Mouse (Mus musculus) midbrain, postnatal 0 days (tissue): Measurements from ENCODE around the gene Itga7. TPM values are rescaled to one million over a fixed set of nuclear protein-coding genes. Genes with fewer than 3 reads are reported as not detected.

Source experiments
- ATAC-seq: fragments of 200-750 bp; cut with Nextera tagmentation; 2 replicates; pipeline ENCODE4 v1.8.0; 2017; ENCODE audit warnings: moderate number of reproducible peaks, mild to moderate bottlenecking, moderate TSS enrichment, moderate library complexity; ENCODE audit not compliant: low FRiP score
- DNase-seq: peaks from one replicate; pipeline ENCODE4 v3.0.0-alpha.2; 2015; ENCODE audit warnings: low spot score
- H3K27ac ChIP-seq: fragments of 300-500 bp; sonication (generic); 2 replicates; pipeline ENCODE4 v1.5.1; 2014; ENCODE audit warnings: low read depth, mild to moderate bottlenecking, low read length, mixed read lengths
- H3K27me3 ChIP-seq: fragments of 300-500 bp; sonication (generic); 2 replicates; pipeline ENCODE4 v1.6.1; 2014; ENCODE audit warnings: low read length, control low read depth, mixed read lengths; ENCODE audit not compliant: insufficient read depth
- H3K36me3 ChIP-seq: fragments of 300-500 bp; sonication (generic); 2 replicates; pipeline ENCODE4 v1.6.1; 2014; ENCODE audit warnings: low read length, control low read depth, mixed read lengths; ENCODE audit not compliant: insufficient read depth
- H3K4me1 ChIP-seq: fragments of 300-500 bp; sonication (generic); 2 replicates; pipeline ENCODE4 v1.6.1; 2014; ENCODE audit warnings: mild to moderate bottlenecking, control low read depth, antibody characterized with exemption, low read length, mixed read lengths; ENCODE audit not compliant: insufficient read depth
- H3K4me2 ChIP-seq: fragments of 300-500 bp; sonication (generic); 2 replicates; pipeline ENCODE4 v1.6.1; 2014; ENCODE audit warnings: low read depth, mild to moderate bottlenecking, low read length, mixed read lengths; ENCODE audit not compliant: poor library complexity, severe bottlenecking
- H3K4me3 ChIP-seq: fragments of 300-500 bp; sonication (generic); 2 replicates; pipeline ENCODE4 v1.5.1; 2014; ENCODE audit warnings: low read depth, mild to moderate bottlenecking, low read length, moderate library complexity
- H3K9ac ChIP-seq: fragments of 300-500 bp; sonication (generic); replicated peaks from 2 replicates; pipeline ENCODE4 v1.6.1; 2014; ENCODE audit warnings: mild to moderate bottlenecking, low read length, moderate library complexity, mixed read lengths; ENCODE audit not compliant: poor library complexity, severe bottlenecking
- H3K9me3 ChIP-seq: fragments of 300-500 bp; sonication (generic); 2 replicates; pipeline ENCODE4 v1.6.1; 2016; ENCODE audit warnings: low read length, control low read depth
- CTCF ChIP-seq: IDR thresholded peaks from 2 replicates; pipeline ENCODE4 v1.5.1; 2016; ENCODE audit warnings: antibody characterized with exemption, mild to moderate bottlenecking
- WGBS: fragments of 180-500 bp; shearing (Covaris S2); extraction: QIAGEN DNeasy Blood & Tissue Kit; methylation state at CpG from one replicate; pipeline ENCODE4 v1.1.7; 2014; 5-methylcytosine and 5-hydroxymethylcytosine counted together
- polyA plus RNA-seq: library from polyadenylated mRNA; unstranded; fragments of >200 nt; fragmentation: Nextera tagmentation; extraction: Ambion mirVana; gene quantifications from 2 replicates; pipeline ENCODE4 v1.2.1, GENCODE M21; 2015
- total RNA-seq: library from RNA; depleted of rRNA; stranded (reverse); fragments of >200 nt; gene quantifications from 2 replicates; pipeline ENCODE4 v1.2.3, GENCODE M21; 2014

The Itga7 gene
- total and polyA plus RNA-seq, 2 experiments from 2014 or later: 13.6 to 23.3 TPM

GRCm38 (mm10) chr10:128919966-128920365 is 13.7 kb upstream of the Itga7 start:
- Histone ChIP-seq H3K27me3 (no peaks in the 10 kb centered on the region), H3K9ac (no peak overlapping the region), H3K9me3 (no peaks in the 10 kb centered on the region), H3K4me1 (peaks cover 9% of the 10 kb centered on the region; the same call in 1 of the 2 replicates), H3K36me3 (no peaks in the 10 kb centered on the region; the same call in 1 of the 2 replicates), H3K27ac (peak overlapping the region; percentile 51; the same call in 1 of the 2 replicates), H3K4me2 (no peak overlapping the region), H3K4me3 (no peak overlapping the region)
- DNase-seq: no peak
- 78% methylated on average over 7 of the region's 7 CpGs for WGBS
- no peak for ATAC-seq
- TF ChIP-seq CTCF: no peak

GRCm38 (mm10) chr10:128920736-128921161 is 12.9 kb upstream of the Itga7 start:
- no peak overlapping the region for H3K4me3 ChIP-seq
- H3K9me3 ChIP-seq: no peaks in the 10 kb centered on the region
- DNase-seq: no peak

GRCm38 (mm10) chr10:128921251-128921650 is 12.4 kb upstream of the Itga7 start:
- Histone ChIP-seq H3K4me2 (no peak overlapping the region), H3K27me3 (no peaks in the 10 kb centered on the region), H3K4me3 (no peak overlapping the region), H3K9me3 (no peaks in the 10 kb centered on the region), H3K27ac (no peak overlapping the region), H3K36me3 (no peaks in the 10 kb centered on the region; the same call in 1 of the 2 replicates), H3K4me1 (peaks cover 9% of the 10 kb centered on the region; the same call in 1 of the 2 replicates), H3K9ac (no peak overlapping the region)
- no peak for TF ChIP-seq CTCF
- no peak for ATAC-seq
- DNase-seq: no peak
- WGBS: 76% methylated on average over 1 of the region's 1 CpGs

More at GRCm38 (mm10) chr10:128920736-128921161, 12.9 kb upstream of the Itga7 start:
- H3K36me3 ChIP-seq: no peaks in the 10 kb centered on the region; the same call in 1 of the 2 replicates
- WGBS: 82% methylated on average over 3 of the region's 3 CpGs
- no peak overlapping the region for H3K9ac ChIP-seq
- no peak for TF ChIP-seq CTCF
- no peak for ATAC-seq
- no peak overlapping the region for H3K27ac ChIP-seq
- peaks cover 9% of the 10 kb centered on the region; the same call in 1 of the 2 replicates for H3K4me1 ChIP-seq
- no peaks in the 10 kb centered on the region for H3K27me3 ChIP-seq
- no peak overlapping the region for H3K4me2 ChIP-seq

GRCm38 (mm10) chr10:128921883-128922821 is 11.5 kb upstream of the Itga7 start:
- Histone ChIP-seq H3K4me3 (peak overlapping the region; percentile 63), H3K9me3 (no peaks in the 10 kb centered on the region), H3K4me1 (peaks cover 9% of the 10 kb centered on the region; the same call in 1 of the 2 replicates), H3K9ac (no peak overlapping the region), H3K27ac (0 out of 2 replicates have a peak overlapping the region, but pooled peaks have one; percentile 92), H3K27me3 (no peaks in the 10 kb centered on the region), H3K4me2 (peak overlapping the region; percentile 64), H3K36me3 (no peaks in the 10 kb centered on the region; the same call in 1 of the 2 replicates)
- no peak for TF ChIP-seq CTCF
- WGBS: 74% methylated on average over 16 of the region's 16 CpGs
- peak; percentile 64 for DNase-seq
- no peak for ATAC-seq

- Histone ChIP-seq H3K27me3 (no peaks in the 10 kb centered on the region), H3K9me3 (no peaks in the 10 kb centered on the region), H3K4me2 (peak within 1 kb of the TSS; percentile 64), H3K4me1 (peaks cover 9% of the 10 kb centered on the region; the same call in 1 of the 2 replicates), H3K9ac (peak within 1 kb of the TSS; percentile 80), H3K27ac (peak within 1 kb of the TSS; percentile 92), H3K4me3 (peak within 1 kb of the TSS; percentile 63), H3K36me3 (no peaks in the 10 kb centered on the region; the same call in 1 of the 2 replicates)
- no peak for ATAC-seq
- no peak for TF ChIP-seq CTCF
- DNase-seq: no peak
- 15% methylated on average over 1 of the region's 1 CpGs for WGBS
Measured at GRCm38 (mm10) chr10:128922822-128923012, 10.9 kb upstream of the Itga7 start, which contains the start of gene Rdh5. Gene Rdh5, minus strand, starts transcription at chr10:128922888.
